Mouse (Mus musculus) stomach, embryonic 14.5 days (tissue): ENCODE results near the gene Fam169a. TPM values are rescaled to one million over a fixed set of nuclear protein-coding genes. Genes with fewer than 3 reads are reported as not detected.
"Not testable (repeated sequence)": the region's sequence is repeated elsewhere in the genome, so short reads cannot be mapped to it uniquely, and the experiment has no call there.

Experiments
- ATAC-seq: fragments of 200-750 bp; cut with Nextera tagmentation; 2 replicates; pipeline ENCODE4 v1.8.0; 2017; ENCODE audit warnings: low read depth, moderate TSS enrichment; ENCODE audit not compliant: insufficient number of reproducible peaks, insufficient read depth, low FRiP score
- H3K27ac ChIP-seq: fragments of 300-500 bp; sonication (generic); 2 replicates; pipeline ENCODE4 v1.5.1; 2014; ENCODE audit warnings: mild to moderate bottlenecking, low read length, moderate library complexity, mixed read lengths
- H3K27me3 ChIP-seq: fragments of 300-500 bp; sonication (generic); 2 replicates; pipeline ENCODE4 v1.6.1; 2014; ENCODE audit warnings: low read length, control low read depth, mixed read lengths; ENCODE audit not compliant: control insufficient read depth, insufficient read depth
- H3K36me3 ChIP-seq: fragments of 300-500 bp; sonication (generic); 2 replicates; pipeline ENCODE4 v1.6.1; 2014; ENCODE audit warnings: mild to moderate bottlenecking, control low read depth, low read length, moderate library complexity, mixed read lengths; ENCODE audit not compliant: control insufficient read depth, insufficient read depth
- H3K4me1 ChIP-seq: fragments of 300-500 bp; sonication (generic); 2 replicates; pipeline ENCODE4 v1.6.1; 2014; ENCODE audit warnings: low read length, control low read depth, mixed read lengths; ENCODE audit not compliant: control insufficient read depth, insufficient read depth
- H3K4me2 ChIP-seq: fragments of 300-500 bp; sonication (generic); replicated peaks from 2 replicates; pipeline ENCODE4 v1.6.1; 2014; ENCODE audit warnings: low read depth, low read length, control low read depth
- H3K4me3 ChIP-seq: fragments of 300-500 bp; sonication (generic); 2 replicates; pipeline ENCODE4 v1.5.1; 2014; ENCODE audit warnings: low read depth, low read length, control low read depth
- H3K9ac ChIP-seq: fragments of 300-500 bp; sonication (generic); replicated peaks from 2 replicates; pipeline ENCODE4 v1.6.1; 2014; ENCODE audit warnings: low read depth, mild to moderate bottlenecking, control low read depth, low read length, moderate library complexity, mixed read lengths
- H3K9me3 ChIP-seq: fragments of 300-500 bp; sonication (generic); 2 replicates; pipeline ENCODE4 v1.6.1; 2016; ENCODE audit warnings: low read depth, low read length, control low read depth; ENCODE audit not compliant: control insufficient read depth
- WGBS: fragments of 180-500 bp; shearing (Covaris S2); extraction: QIAGEN DNeasy Blood & Tissue Kit; methylation state at CpG from one replicate; pipeline ENCODE4 v1.1.7; 2014; 5-methylcytosine and 5-hydroxymethylcytosine counted together
- polyA plus RNA-seq: library from polyadenylated mRNA; unstranded; fragments of >200 nt; fragmentation: Nextera tagmentation; extraction: Ambion mirVana; gene quantifications from 2 replicates; pipeline ENCODE4 v1.2.1, GENCODE M21; 2014

The Fam169a gene
- polyA plus RNA-seq, 1 experiment from 2014 or later, result 5.4 TPM

DNA sequence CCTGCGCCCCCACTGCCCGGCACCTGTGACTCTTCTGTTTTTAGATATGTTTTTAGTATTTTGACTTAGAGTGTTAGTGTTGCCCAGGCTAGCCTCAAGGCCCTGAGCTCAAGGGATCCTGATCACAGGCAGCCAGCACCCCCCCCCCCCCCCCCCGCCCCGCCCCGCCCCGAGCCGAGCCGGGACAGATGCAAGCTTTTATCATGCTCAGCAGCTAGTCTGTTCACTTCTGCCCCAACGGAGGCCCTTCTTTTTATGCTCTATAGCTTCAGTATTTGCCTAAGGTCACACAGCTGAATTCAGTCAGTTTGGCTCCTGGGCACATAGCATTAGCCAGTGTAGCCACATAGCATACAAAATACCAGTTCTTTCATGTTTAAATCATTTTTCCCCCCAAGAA lies 19.2 kb downstream of the Fam169a start:
- Histone ChIP-seq H3K27me3 (no peaks in the 10 kb centered on the region), H3K9ac (no peak overlapping the region), H3K4me3 (no peak overlapping the region), H3K9me3 (no peaks in the 10 kb centered on the region), H3K27ac (no peak overlapping the region), H3K4me2 (no peak overlapping the region), H3K36me3 (no peaks in the 10 kb centered on the region), H3K4me1 (no peaks in the 10 kb centered on the region)
- ATAC-seq, result no peak
- 70% methylated on average over 8 of the region's 9 CpGs for WGBS

DNA sequence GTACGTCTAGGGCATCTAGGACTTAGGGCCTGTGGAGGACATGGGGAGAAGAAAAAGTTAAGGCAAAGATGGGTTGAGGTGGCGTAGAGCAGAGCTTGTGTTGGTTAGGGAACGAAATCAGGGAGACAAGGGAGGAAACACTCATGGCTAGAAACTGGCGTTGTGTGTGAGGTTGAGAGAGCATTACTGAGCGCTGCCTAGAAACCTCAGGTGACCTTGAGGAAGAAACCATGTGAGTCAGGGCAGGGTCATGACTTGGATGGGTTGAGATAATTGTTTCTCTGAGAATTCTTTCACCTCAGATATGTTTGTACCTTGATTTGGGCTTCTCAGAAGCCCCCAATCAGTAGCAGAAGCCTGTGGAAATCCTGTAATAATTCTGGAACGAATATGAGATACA lies 20.3 kb downstream of the Fam169a start:
- ATAC-seq, result no peak
- H3K4me3 ChIP-seq, result no peak overlapping the region
- no peaks in the 10 kb centered on the region for H3K36me3 ChIP-seq
- H3K27me3 ChIP-seq, result no peaks in the 10 kb centered on the region
- no peaks in the 10 kb centered on the region for H3K4me1 ChIP-seq
- WGBS, result 88% methylated on average over 6 of the region's 6 CpGs
- H3K9me3 ChIP-seq, result no peaks in the 10 kb centered on the region
- no peak overlapping the region for H3K9ac ChIP-seq
- H3K4me2 ChIP-seq, result no peak overlapping the region
- no peak overlapping the region for H3K27ac ChIP-seq

DNA sequence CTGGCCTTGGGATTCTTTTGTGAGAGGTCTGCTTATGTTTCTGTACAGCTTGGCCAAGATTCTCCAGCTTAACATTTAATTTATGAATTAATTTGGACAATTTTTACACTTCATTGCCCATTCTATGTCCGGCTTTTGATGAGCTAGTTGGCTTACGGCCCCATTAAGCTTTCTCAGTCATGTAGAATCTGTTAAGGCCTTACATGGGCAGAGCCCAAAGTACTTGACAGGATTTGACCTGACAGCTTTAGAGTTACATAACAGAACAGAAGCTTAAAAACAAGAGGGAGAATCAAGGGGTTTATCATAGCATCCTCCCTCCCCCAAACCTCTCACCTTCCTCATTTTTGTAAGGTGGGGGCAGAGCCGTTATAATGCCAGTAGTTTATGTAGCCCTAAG lies 21.1 kb downstream of the Fam169a start:
- Histone ChIP-seq H3K27ac (no peak overlapping the region), H3K27me3 (no peaks in the 10 kb centered on the region), H3K4me3 (no peak overlapping the region), H3K9ac (no peak overlapping the region), H3K4me1 (no peaks in the 10 kb centered on the region), H3K36me3 (no peaks in the 10 kb centered on the region), H3K9me3 (no peaks in the 10 kb centered on the region), H3K4me2 (no peak overlapping the region)
- ATAC-seq, result no peak
- 83% methylated on average over 3 of the region's 3 CpGs for WGBS

DNA sequence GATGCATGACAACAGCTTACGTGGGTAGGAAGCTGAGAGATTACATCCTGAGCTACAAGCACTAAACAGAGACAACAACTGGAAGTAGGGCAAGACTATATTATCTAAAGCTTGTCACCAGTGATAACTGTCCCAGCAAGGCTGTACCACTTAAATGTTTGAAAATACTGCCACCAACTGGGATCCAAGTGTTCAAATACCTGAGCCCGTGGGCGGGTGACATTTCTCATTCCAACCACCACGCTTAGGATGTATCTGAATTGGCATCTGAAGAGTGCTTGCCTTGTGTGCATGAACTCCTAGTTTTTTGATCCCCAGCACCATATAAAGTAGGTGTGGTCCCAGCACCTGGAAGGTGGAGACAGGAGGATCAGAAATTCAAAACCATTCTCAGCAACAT lies 28.6 kb downstream of the Fam169a start:
- H3K9me3 ChIP-seq, result no peaks in the 10 kb centered on the region
- no peak overlapping the region for H3K4me2 ChIP-seq
- no peak for ATAC-seq
- H3K27me3 ChIP-seq, result no peaks in the 10 kb centered on the region
- H3K36me3 ChIP-seq, result no peaks in the 10 kb centered on the region
- WGBS, result 84% methylated on average over 4 of the region's 4 CpGs
- H3K9ac ChIP-seq, result no peak overlapping the region
- no peak overlapping the region for H3K27ac ChIP-seq
- H3K4me3 ChIP-seq, result no peak overlapping the region
- H3K4me1 ChIP-seq, result no peaks in the 10 kb centered on the region

DNA sequence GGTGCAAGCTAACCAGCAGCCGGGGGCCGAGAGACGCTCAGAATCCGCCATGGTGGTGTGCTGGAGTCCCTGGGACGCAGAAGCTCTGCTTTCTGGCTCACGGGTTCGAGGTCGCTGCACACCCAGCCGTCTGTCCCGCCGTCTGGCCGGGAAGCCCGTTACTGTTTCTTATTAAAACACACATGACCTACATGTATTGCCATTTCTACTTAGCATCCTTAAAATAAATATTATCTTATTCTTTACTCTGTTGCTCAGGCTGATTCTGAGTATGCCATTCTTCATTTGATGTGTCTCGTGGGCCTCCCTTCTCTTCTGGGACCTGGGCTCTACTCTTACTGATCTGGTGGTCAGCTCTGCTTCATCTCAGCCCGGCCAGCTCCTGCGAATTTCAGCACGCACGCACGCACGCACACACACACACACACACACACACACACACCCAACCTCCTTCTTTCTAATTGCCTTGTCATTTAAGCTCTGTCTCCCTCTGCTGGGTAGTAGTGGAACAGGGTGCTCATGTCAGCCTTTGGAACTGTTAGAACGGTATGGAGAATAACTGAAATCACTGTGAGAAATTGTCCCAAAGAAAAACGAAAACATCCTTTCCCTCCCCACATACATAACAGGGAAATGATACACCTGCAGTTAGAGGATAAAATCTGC lies 32.2 kb downstream of the Fam169a start, which contains the start of gene Gm6169:
TSS of gene Gm6169 (minus strand) at position 51 of the 666 bp plus-strand sequence.
- WGBS, result 76% methylated on average over 21 of the region's 22 CpGs
- no peak within 1 kb of the TSS for H3K4me2 ChIP-seq
- no peaks in the 10 kb centered on the region for H3K27me3 ChIP-seq
- no peaks in the 10 kb centered on the region for H3K9me3 ChIP-seq
- no peak within 1 kb of the TSS for H3K9ac ChIP-seq
- H3K36me3 ChIP-seq, result no peaks in the 10 kb centered on the region
- H3K4me3 ChIP-seq, result no peak within 1 kb of the TSS
- ATAC-seq, result no peak
- no peak within 1 kb of the TSS for H3K27ac ChIP-seq
- H3K4me1 ChIP-seq, result no peaks in the 10 kb centered on the region

DNA sequence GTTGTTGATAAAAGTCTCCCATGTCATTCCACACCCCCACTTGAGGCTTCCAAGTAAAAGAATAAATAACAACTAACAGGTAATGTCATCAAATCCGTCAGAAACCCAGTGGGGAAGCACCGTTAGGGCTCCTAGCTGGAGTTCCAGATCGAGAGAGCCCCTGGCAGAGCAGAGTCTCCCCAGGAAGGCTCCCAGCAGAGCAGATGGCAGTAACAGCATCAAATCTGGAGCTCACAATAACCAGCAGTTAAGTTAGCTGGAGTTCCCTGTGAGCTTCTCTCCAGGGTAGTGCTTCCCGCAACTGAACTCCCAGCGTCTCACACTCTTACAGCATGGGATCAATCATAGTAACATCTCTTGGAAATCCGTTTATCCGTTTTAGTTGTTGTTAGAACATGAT lies 37.9 kb downstream of the Fam169a start:
- H3K27ac ChIP-seq, result no peak overlapping the region
- H3K27me3 ChIP-seq, result no peaks in the 10 kb centered on the region
- 76% methylated on average over 7 of the region's 7 CpGs for WGBS
- no peak for ATAC-seq
- H3K4me2 ChIP-seq, result no peak overlapping the region
- H3K4me1 ChIP-seq, result no peaks in the 10 kb centered on the region
- H3K9me3 ChIP-seq, result no peaks in the 10 kb centered on the region
- no peaks in the 10 kb centered on the region; the same call in 1 of the 2 replicates for H3K36me3 ChIP-seq
- no peak overlapping the region for H3K4me3 ChIP-seq
- no peak overlapping the region for H3K9ac ChIP-seq

DNA sequence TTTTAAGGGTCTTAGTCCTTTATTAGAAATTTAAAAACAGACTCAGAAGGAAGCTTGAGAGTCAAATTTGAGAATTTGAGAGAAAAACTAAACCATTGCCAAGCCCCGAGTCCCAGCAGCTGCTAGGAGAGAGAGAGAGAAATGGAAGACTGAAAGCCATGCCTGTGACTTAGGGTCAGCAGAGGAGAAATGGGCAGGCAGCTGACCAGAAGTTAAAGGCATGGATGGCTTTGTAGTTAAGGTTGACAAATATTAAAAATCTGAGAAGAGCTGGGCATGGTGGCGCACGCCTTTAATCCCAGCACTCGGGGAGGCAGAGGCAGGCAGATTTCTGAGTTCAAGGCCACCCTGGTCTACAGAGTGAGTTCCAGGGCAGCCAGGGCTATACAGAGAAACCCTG lies 40.6 kb downstream of the Fam169a start:
- H3K4me2 ChIP-seq, H3K9me3 ChIP-seq, H3K36me3 ChIP-seq, H3K9ac ChIP-seq, ATAC-seq, H3K27ac ChIP-seq, H3K4me1 ChIP-seq, H3K27me3 ChIP-seq, H3K4me3 ChIP-seq: not testable (repeated sequence)
- WGBS, result 93% methylated on average over 4 of the region's 4 CpGs

DNA sequence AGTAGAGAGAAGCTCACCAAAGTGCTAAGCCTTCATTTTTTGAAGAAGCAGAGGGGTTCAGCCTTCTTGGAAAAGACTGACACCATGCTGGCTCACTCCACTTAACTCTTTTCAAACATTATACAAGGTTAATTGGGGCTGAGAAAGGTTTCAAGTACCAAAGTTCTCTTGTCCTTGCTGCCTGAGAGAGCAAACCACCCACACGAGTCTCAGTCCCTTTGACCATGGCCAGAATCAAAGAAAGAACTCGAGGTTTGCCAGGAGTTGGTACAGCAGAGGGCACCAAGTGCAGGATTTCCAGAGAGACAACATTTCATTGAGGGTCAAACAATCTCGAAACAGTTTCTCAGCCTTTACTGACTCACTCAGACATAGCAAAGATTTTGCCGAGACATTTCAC lies 42.0 kb downstream of the Fam169a start:
- no peaks in the 10 kb centered on the region for H3K27me3 ChIP-seq
- no peak overlapping the region for H3K4me2 ChIP-seq
- no peak for ATAC-seq
- no peak overlapping the region for H3K9ac ChIP-seq
- no peak overlapping the region for H3K27ac ChIP-seq
- no peaks in the 10 kb centered on the region for H3K4me1 ChIP-seq
- no peaks in the 10 kb centered on the region for H3K9me3 ChIP-seq
- H3K4me3 ChIP-seq, result no peak overlapping the region
- no peaks in the 10 kb centered on the region; the same call in none of the 2 replicates for H3K36me3 ChIP-seq
- WGBS, result 83% methylated on average over 4 of the region's 4 CpGs

DNA sequence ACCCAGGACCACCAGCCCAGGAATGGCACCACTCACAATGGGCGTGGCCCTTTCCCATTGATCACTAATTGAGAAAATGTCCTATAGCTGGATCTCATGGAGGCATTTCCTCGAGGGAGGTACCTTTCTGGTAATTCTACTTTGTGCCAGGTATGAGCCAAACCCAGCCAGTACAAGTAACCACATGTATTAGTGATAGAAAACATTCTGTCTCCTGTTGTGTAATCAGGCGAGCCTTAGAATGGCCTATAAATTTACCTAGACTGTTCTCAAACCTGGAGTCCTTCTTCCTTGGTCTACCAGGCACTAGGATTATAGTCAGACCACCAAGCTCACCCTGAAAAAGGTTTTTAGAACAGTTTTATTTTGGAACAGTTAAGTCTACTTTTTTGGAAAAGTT lies 54.3 kb downstream of the Fam169a start:
- no peak overlapping the region for H3K27ac ChIP-seq
- no peak overlapping the region for H3K4me2 ChIP-seq
- no peaks in the 10 kb centered on the region for H3K4me1 ChIP-seq
- H3K36me3 ChIP-seq, result no peaks in the 10 kb centered on the region
- 79% methylated on average over 3 of the region's 3 CpGs for WGBS
- H3K9me3 ChIP-seq, result no peaks in the 10 kb centered on the region
- no peak for ATAC-seq
- H3K4me3 ChIP-seq, result no peak overlapping the region
- no peaks in the 10 kb centered on the region for H3K27me3 ChIP-seq
- no peak overlapping the region for H3K9ac ChIP-seq
